Mouse (Mus musculus) megakaryocyte, embryonic 14.5 days (primary cell): ENCODE measurements around the gene Orai1.

ENCODE experiments used
- FLI1 ChIP-seq: IDR thresholded peaks from 2 replicates; pipeline ENCODE4 v1.6.1; 2012; ENCODE audit warnings: low read length, inconsistent platforms, mixed read lengths
- GATA1 ChIP-seq: IDR thresholded peaks from 3 replicates; pipeline ENCODE4 v1.6.1; 2012; ENCODE audit warnings: mixed read lengths, low read length, inconsistent platforms, borderline replicate concordance

- no peak for TF ChIP-seq GATA1
- no peak for TF ChIP-seq FLI1
These were observed 25.1 kb upstream of the Orai1 start, which contains the start of gene Kdm2b for GRCm38 (mm10) chr5:122989551-122990330.
